Mouse (Mus musculus): ENCODE data around the gene Insl5.

- no peak for TF ChIP-seq POLR2A (IDR thresholded peaks at IDR 0.05; ENCODE audit: low read depth, low read length)
- TF ChIP-seq CTCF (IDR thresholded peaks at IDR 0.05; ENCODE audit: borderline replicate concordance, insufficient read depth, low read length): no peak
Observed at GRCm38 (mm10) chr4:103070631-103071030, 44.0 kb upstream of the Insl5 start.

All from embryonic fibroblast, embryonic 13.5 days (primary cell).